Mouse (Mus musculus): ENCODE measurements around the gene Ush1g. TPM values are rescaled to one million over a fixed set of nuclear protein-coding genes. Genes with fewer than 3 reads are reported as not detected.

Gene Ush1g
- total RNA-seq, 2 experiments from 2014 or later = not detected

DNA sequence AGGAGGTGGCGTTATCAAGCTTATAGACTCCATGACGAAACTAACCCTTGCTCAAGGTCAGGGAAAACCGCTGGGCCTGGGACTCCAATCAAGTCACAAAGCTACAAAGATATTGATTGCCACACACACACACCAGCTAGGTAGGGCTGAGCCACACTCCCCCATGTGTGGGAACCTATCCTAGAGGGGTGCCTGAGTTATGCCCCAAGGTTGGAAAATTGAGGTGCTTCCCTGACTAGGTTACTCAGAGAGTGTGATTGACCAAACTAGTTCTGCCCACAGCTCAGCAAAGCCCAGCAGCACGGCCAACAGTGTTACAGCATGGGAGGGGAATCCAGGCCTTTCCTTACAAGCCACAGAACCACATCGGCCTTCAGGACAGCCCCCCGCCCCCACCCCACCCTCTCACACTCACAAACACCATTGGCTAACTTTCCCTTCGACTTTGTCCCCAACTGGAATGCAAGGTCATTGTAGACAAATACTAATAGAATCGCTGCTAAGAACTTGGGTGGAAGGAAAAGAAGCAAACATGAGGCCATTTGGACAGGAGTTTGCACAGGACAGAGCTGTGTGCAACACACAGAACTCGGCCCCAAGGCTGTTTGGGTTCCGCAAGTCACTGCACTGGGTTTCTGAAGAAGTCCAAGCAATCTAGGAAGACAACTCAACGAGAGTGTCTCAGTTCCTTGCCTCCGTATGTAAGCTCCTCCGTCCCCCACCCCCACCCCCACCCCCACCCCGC lies 29.0 kb downstream of the Ush1g start:
- ATAC-seq (replicated peaks; ENCODE audit: low FRiP score, low TSS enrichment, poor library complexity, severe bottlenecking) = no peak

GRCm38 (mm10) chr11:115291503-115291902 lies 30.3 kb downstream of the Ush1g start:
- no peak for ATAC-seq (replicated peaks; ENCODE audit: low FRiP score, low TSS enrichment, poor library complexity, severe bottlenecking)

GRCm38 (mm10) chr11:115290919-115291318 lies 30.9 kb downstream of the Ush1g start:
- no peak for ATAC-seq (replicated peaks; ENCODE audit: low FRiP score, low TSS enrichment, poor library complexity, severe bottlenecking)

DNA sequence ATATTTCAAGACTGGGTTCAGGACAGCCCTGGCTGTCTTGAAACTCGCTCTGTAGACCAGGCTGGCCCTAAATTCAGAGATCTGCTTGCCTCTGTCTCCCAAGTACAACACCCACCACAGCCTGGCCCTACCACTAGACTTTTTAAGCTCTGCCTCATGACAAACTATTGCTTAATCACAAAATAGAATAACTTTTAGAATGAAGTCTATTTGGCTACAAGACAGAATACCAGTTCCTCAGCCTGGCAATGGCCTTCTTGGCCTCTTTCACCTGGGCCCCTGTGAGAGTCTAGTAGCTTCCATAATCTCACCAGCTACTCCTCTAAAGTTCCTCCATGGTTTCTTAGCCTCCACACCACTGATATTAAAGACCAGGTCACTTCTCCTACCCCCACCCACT lies 31.5 kb downstream of the Ush1g start:
- no peak for ATAC-seq (replicated peaks; ENCODE audit: low FRiP score, low TSS enrichment, poor library complexity, severe bottlenecking)

- no peak for ATAC-seq (replicated peaks; ENCODE audit: low FRiP score, low TSS enrichment, poor library complexity, severe bottlenecking)
Observed at GRCm38 (mm10) chr11:115289885-115290284, 32.0 kb downstream of the Ush1g start.

DNA sequence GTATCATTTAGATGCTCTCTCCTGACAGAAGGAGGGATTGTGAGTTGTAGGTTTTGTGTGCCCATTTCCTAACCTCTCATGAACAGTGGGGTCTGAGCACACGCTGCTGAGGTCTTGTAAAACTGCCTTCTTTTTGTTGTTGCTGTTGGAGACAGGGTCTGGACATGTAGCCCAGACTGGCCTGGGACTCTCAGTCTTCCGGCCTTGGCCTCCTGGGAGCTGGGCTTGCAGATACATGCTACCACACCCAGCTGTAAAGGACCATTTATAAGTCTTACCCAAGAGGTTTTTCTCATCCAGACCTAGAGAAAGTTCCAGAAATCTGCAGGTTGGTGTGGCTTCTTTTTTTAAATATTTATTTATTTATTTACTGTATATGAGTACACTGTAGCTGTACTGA lies 33.5 kb downstream of the Ush1g start:
- ATAC-seq (replicated peaks; ENCODE audit: low FRiP score, low TSS enrichment, poor library complexity, severe bottlenecking) = no peak

- ATAC-seq (replicated peaks; ENCODE audit: low FRiP score, low TSS enrichment, poor library complexity, severe bottlenecking) = 0 out of 2 replicates have a peak, but pooled peaks have one; percentile 39
Observed at GRCm38 (mm10) chr11:115287386-115287785, 34.5 kb downstream of the Ush1g start.

- no peak for ATAC-seq (replicated peaks; ENCODE audit: low FRiP score, low TSS enrichment, poor library complexity, severe bottlenecking)
Observed at GRCm38 (mm10) chr11:115286201-115286993, 35.4 kb downstream of the Ush1g start.

DNA sequence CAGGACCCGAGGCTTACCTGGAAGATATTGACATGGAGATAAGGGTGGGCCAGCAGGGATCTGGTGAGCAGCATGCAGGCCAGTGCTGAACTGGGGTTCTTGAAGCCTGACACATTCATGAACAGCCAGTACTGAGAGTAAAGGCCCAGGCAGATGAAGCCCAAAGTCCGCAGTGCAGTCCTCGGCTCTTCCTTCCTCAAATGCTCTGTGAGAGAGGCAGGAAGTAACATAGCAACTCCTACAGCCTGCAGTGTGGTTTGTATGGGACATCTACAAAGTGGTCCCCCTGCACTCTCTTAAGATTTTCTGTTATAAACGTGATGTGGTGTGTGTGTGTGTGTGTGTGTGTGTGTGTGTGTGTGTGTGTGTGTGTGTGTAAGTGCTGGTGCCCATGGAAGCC lies 36.6 kb downstream of the Ush1g start:
- no peak for ATAC-seq (replicated peaks; ENCODE audit: low FRiP score, low TSS enrichment, poor library complexity, severe bottlenecking)

GRCm38 (mm10) chr11:115283891-115284620 lies 37.8 kb downstream of the Ush1g start:
- ATAC-seq (replicated peaks; ENCODE audit: low FRiP score, low TSS enrichment, poor library complexity, severe bottlenecking) = no peak

GRCm38 (mm10) chr11:115283486-115283765 lies 38.4 kb downstream of the Ush1g start:
- ATAC-seq (replicated peaks; ENCODE audit: low FRiP score, low TSS enrichment, poor library complexity, severe bottlenecking) = no peak

DNA sequence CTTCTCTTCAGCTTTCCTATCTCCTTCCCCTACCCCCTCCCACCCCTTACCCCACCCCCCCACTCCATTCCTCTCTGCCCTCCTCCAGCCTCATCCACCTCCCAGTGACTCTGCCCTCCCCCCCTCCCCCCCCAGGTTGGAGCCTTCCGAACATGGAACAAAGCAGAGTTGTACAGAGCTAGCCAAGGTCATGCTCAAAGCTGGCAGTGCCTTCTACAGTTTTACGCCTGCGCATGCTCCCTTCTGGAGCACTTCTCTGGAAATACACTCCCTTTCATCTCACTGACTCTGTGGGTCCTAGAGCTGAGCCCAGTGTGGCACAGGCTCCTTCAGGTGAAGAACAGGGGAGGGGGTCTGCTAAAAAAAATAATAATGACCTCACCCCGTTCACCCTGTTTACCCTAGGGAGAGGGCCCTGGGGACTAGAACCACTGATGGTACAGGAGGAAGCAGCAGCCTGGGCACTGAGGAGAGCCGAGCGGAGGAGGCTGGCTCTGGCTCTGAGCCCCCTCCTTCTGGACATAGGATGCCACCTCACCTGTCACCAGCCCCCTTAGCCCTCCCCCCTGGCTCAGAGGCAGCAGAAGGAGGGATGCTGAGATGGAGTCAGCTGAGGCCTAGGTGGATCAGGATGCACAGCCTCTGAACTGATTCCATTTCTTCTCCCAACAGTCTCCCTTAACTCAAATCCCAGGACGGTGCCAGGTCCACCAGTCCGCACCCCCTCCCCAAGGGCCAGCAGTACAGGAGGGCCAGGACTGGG lies 38.9 kb downstream of the Ush1g start:
- no peak for ATAC-seq (replicated peaks; ENCODE audit: low FRiP score, low TSS enrichment, poor library complexity, severe bottlenecking)

GRCm38 (mm10) chr11:115282295-115282694 lies 39.5 kb downstream of the Ush1g start:
- ATAC-seq (replicated peaks; ENCODE audit: low FRiP score, low TSS enrichment, poor library complexity, severe bottlenecking) = no peak

- no peak for ATAC-seq (replicated peaks; ENCODE audit: low FRiP score, low TSS enrichment, poor library complexity, severe bottlenecking)
Observed at GRCm38 (mm10) chr11:115279726-115280125, 42.1 kb downstream of the Ush1g start.

DNA sequence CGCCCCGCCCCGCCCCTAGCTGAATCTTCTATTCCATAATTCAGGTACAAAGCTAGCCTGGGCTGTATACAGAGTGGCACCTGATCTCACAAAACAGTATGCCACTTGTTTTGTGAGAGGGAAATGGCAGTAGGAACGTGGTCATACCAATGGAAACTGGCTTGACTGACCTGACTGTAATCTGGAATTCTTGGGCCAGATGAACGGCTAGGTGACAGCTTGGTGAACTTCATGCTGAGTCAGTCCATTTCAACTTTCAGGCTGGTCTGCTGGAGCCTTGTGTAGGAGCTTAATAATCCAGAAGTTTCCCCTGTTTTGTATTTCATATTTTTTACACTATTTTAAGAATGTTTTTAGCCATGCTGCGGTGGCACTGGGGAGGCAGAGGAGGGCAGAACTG lies 43.7 kb downstream of the Ush1g start:
- no peak for ATAC-seq (replicated peaks; ENCODE audit: low FRiP score, low TSS enrichment, poor library complexity, severe bottlenecking)

- no peak for ATAC-seq (replicated peaks; ENCODE audit: low FRiP score, low TSS enrichment, poor library complexity, severe bottlenecking)
Observed at GRCm38 (mm10) chr11:115277604-115277975, 44.3 kb downstream of the Ush1g start.

DNA sequence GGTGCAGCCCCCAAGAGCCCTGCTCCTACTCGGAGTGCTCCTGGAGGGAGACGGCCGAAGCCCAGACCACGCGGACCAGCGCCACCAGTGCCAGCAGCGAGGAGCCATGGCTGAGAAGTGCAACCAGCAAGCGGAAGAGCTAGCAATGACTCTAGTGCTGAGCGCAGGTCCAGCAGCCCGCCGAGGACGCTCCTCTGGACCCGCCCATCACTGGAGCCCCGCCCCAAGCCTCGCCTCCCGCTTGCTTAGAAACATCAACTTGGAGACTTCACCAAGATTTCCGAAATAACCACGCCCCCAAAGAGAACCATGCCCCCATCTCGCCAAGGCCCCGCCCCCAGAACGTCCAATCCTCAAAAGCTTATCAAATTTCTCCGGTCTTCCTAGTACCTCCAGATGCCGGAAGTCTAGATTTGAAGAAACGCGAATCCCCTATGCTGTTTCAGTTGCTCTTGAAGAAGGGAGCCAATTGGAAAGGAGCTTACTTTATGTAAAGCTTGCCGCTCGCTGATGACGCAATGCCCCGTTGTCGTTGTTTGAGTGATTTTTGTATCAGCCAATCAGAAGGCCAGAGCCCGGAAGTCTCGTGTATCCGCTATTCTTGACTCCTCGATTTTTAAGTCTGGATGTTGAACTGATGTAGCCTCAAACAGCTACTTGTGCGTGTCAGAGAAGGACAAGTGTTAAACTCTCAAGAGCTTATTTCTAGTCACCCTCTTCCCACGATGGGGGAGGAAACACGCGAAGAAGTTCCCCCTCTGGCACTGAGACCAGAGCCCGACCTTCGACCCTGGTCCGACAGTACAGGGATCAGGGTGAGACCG lies 44.8 kb downstream of the Ush1g start, which contains the start of gene Fdxr:
Gene Fdxr (minus strand): TSS at position 271 of the 824 bp plus-strand sequence.
- peak; percentile 91 for ATAC-seq (replicated peaks; ENCODE audit: low FRiP score, low TSS enrichment, poor library complexity, severe bottlenecking)

DNA sequence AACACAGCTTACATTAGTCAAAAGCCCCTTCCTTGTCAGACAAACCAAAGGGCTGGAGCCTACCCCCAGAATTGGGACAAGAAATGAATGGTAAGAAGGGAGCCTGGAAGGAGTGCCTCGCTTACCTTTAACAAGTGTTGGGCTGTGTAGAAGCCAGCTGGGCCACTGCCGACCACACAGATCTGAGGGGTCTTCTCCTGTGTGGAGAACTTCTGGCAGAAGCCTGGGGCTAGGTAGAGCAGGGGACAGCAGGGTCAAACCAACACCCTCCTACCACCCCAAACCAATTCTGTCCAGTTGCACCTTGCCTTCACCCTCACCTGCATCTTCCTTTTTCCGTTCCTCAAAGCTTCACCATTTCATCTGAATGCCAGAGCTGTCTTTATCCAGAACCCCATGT lies 45.9 kb downstream of the Ush1g start:
- ATAC-seq (replicated peaks; ENCODE audit: low FRiP score, low TSS enrichment, poor library complexity, severe bottlenecking) = no peak

GRCm38 (mm10) chr11:115275509-115275908 lies 46.3 kb downstream of the Ush1g start:
- ATAC-seq (replicated peaks; ENCODE audit: low FRiP score, low TSS enrichment, poor library complexity, severe bottlenecking) = no peak

Measured in megakaryocyte-erythroid progenitor cell, adult 5-6 weeks (primary cell).